Mouse (Mus musculus) liver, embryonic 11.5 days (tissue): ENCODE results near the gene Rinl. TPM values are rescaled to one million over a fixed set of nuclear protein-coding genes. Genes with fewer than 3 reads are reported as not detected.
A peak's percentile ranks its signal among the peaks of the same experiment; 100 is the strongest.

Experiments used
- ATAC-seq: fragments of 200-750 bp; cut with Nextera tagmentation; replicated peaks from 2 replicates; pipeline ENCODE4 v1.8.0; 2017; ENCODE audit warnings: moderate number of reproducible peaks, mild to moderate bottlenecking, moderate TSS enrichment, moderate library complexity; ENCODE audit not compliant: low FRiP score
- DNase-seq: peaks from one replicate; pipeline ENCODE4 v3.0.0-alpha.2; 2017; ENCODE audit warnings: low spot score
- H3K27ac ChIP-seq: fragments of 300-500 bp; sonication (generic); 2 replicates; pipeline ENCODE4 v1.5.1; 2014; ENCODE audit warnings: mild to moderate bottlenecking, low read depth, low read length, control low read depth
- H3K27me3 ChIP-seq: fragments of 300-500 bp; sonication (generic); replicated peaks from 2 replicates; pipeline ENCODE4 v1.6.1; 2014; ENCODE audit warnings: low read length, mixed read lengths; ENCODE audit not compliant: control insufficient read depth, insufficient read depth
- H3K36me3 ChIP-seq: fragments of 300-500 bp; sonication (generic); 2 replicates; pipeline ENCODE4 v1.6.1; 2014; ENCODE audit warnings: mild to moderate bottlenecking, low read length, moderate library complexity, mixed read lengths; ENCODE audit not compliant: control insufficient read depth, insufficient read depth
- H3K4me1 ChIP-seq: fragments of 300-500 bp; sonication (generic); replicated peaks from 2 replicates; pipeline ENCODE4 v1.6.1; 2014; ENCODE audit warnings: low read length, mixed read lengths; ENCODE audit not compliant: control insufficient read depth, insufficient read depth
- H3K4me2 ChIP-seq: fragments of 300-500 bp; sonication (generic); 2 replicates; pipeline ENCODE4 v1.6.1; 2014; ENCODE audit warnings: mild to moderate bottlenecking, control low read depth, moderate library complexity
- H3K4me3 ChIP-seq: fragments of 300-500 bp; sonication (generic); 2 replicates; pipeline ENCODE4 v1.5.1; 2014; ENCODE audit warnings: low read depth, low read length, control low read depth
- H3K9ac ChIP-seq: fragments of 300-500 bp; sonication (generic); 2 replicates; pipeline ENCODE4 v1.6.1; 2014; ENCODE audit warnings: low read depth, low read length, control low read depth
- H3K9me3 ChIP-seq: fragments of 300-500 bp; sonication (generic); 2 replicates; pipeline ENCODE4 v1.6.1; 2016; ENCODE audit warnings: low read length, inconsistent platforms, mixed read lengths; ENCODE audit not compliant: control insufficient read depth
- WGBS: fragments of 180-500 bp; shearing (Covaris S2); extraction: QIAGEN DNeasy Blood & Tissue Kit; methylation state at CpG from one replicate; pipeline ENCODE4 v1.1.7; 2014; 5-methylcytosine and 5-hydroxymethylcytosine counted together
- polyA plus RNA-seq: library from polyadenylated mRNA; unstranded; fragments of >200 nt; fragmentation: Nextera tagmentation; extraction: Ambion mirVana; gene quantifications from 2 replicates; pipeline ENCODE4 v1.2.1, GENCODE M21; 2014

Gene Rinl
- polyA plus RNA-seq, 1 experiment from 2014 or later = 23.1 TPM

- 92% methylated on average over 9 of the region's 9 CpGs for WGBS
- no peak for DNase-seq
- H3K4me1 ChIP-seq = peaks cover 48% of the 10 kb centered on the region
- H3K36me3 ChIP-seq = peaks cover 76% of the 10 kb centered on the region
- H3K4me2 ChIP-seq = no peak overlapping the region
- no peak overlapping the region for H3K4me3 ChIP-seq
- ATAC-seq = no peak
- no peak overlapping the region for H3K9ac ChIP-seq
- no peak overlapping the region for H3K27ac ChIP-seq
- H3K27me3 ChIP-seq = no peaks in the 10 kb centered on the region
- H3K9me3 ChIP-seq = no peaks in the 10 kb centered on the region
Observed at GRCm38 (mm10) chr7:28815230-28815629, 26.5 kb downstream of the Rinl start.

- WGBS = 85% methylated on average over 9 of the region's 9 CpGs
- H3K36me3 ChIP-seq = peaks cover 86% of the 10 kb centered on the region
- DNase-seq = no peak
- no peaks in the 10 kb centered on the region for H3K9me3 ChIP-seq
- ATAC-seq = no peak
- no peaks in the 10 kb centered on the region for H3K27me3 ChIP-seq
- H3K9ac ChIP-seq = no peak overlapping the region
- no peak overlapping the region for H3K4me3 ChIP-seq
- no peak overlapping the region for H3K4me2 ChIP-seq
- no peak overlapping the region for H3K27ac ChIP-seq
- peaks cover 50% of the 10 kb centered on the region for H3K4me1 ChIP-seq
Observed at GRCm38 (mm10) chr7:28816201-28816600, 27.4 kb downstream of the Rinl start.

GRCm38 (mm10) chr7:28816920-28817319, 28.2 kb downstream of the Rinl start:
- 92% methylated on average over 10 of the region's 10 CpGs for WGBS
- no peak overlapping the region for H3K4me2 ChIP-seq
- no peak overlapping the region for H3K9ac ChIP-seq
- no peak for DNase-seq
- no peaks in the 10 kb centered on the region for H3K27me3 ChIP-seq
- no peak overlapping the region for H3K27ac ChIP-seq
- H3K9me3 ChIP-seq = no peaks in the 10 kb centered on the region
- peaks cover 92% of the 10 kb centered on the region for H3K36me3 ChIP-seq
- H3K4me3 ChIP-seq = no peak overlapping the region
- no peak for ATAC-seq
- H3K4me1 ChIP-seq = peaks cover 54% of the 10 kb centered on the region

DNA sequence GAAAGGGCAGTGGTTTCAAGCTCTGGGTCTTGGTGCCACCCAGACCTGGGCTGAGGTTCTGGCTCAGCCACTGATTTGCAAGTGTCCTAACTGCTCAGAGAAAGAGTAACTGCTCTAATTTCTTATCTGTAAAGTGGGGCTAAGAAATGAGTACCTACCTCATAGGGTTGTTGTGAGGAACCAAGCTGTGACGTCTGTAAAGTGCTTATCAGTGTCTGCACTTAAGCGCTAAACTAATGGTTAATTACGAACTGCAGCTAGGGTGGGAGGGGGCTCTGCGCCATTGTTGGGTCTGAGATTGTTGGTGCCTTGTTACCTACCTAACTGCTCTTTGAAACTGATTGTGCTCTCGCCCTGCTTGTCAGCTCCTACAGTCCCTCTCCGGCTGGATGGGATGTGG, 28.8 kb downstream of the Rinl start:
- DNase-seq = no peak
- H3K4me3 ChIP-seq = no peak overlapping the region
- no peaks in the 10 kb centered on the region for H3K27me3 ChIP-seq
- no peak overlapping the region for H3K4me2 ChIP-seq
- H3K36me3 ChIP-seq = peaks cover 91% of the 10 kb centered on the region
- WGBS = 61% methylated on average over 6 of the region's 6 CpGs
- no peaks in the 10 kb centered on the region for H3K9me3 ChIP-seq
- no peak overlapping the region for H3K9ac ChIP-seq
- peaks cover 48% of the 10 kb centered on the region for H3K4me1 ChIP-seq
- H3K27ac ChIP-seq = no peak overlapping the region
- no peak for ATAC-seq

GRCm38 (mm10) chr7:28817957-28818356, 29.2 kb downstream of the Rinl start:
- Histone ChIP-seq H3K9ac (no peak overlapping the region), H3K36me3 (peaks cover 89% of the 10 kb centered on the region), H3K4me1 (peaks cover 44% of the 10 kb centered on the region), H3K4me2 (no peak overlapping the region), H3K27ac (no peak overlapping the region), H3K9me3 (no peaks in the 10 kb centered on the region), H3K27me3 (no peaks in the 10 kb centered on the region), H3K4me3 (no peak overlapping the region)
- DNase-seq = no peak
- no peak for ATAC-seq
- 86% methylated on average over 4 of the region's 4 CpGs for WGBS

- Histone ChIP-seq H3K4me1 (peaks cover 39% of the 10 kb centered on the region), H3K36me3 (peaks cover 85% of the 10 kb centered on the region), H3K4me2 (no peak overlapping the region), H3K4me3 (no peak overlapping the region), H3K9me3 (no peaks in the 10 kb centered on the region), H3K27ac (no peak overlapping the region), H3K27me3 (no peaks in the 10 kb centered on the region), H3K9ac (no peak overlapping the region)
- ATAC-seq (no peak), DNase-seq (no peak)
- WGBS = 86% methylated on average over 18 of the region's 18 CpGs
Observed at GRCm38 (mm10) chr7:28818436-28818835, 29.7 kb downstream of the Rinl start.

- DNase-seq (no peak), ATAC-seq (peak; percentile 32; the same call in 1 of the 2 replicates)
- Histone ChIP-seq H3K27ac (no peak overlapping the region), H3K4me3 (no peak overlapping the region), H3K36me3 (peaks cover 79% of the 10 kb centered on the region), H3K4me1 (peaks cover 34% of the 10 kb centered on the region), H3K9me3 (no peaks in the 10 kb centered on the region), H3K4me2 (no peak overlapping the region), H3K27me3 (no peaks in the 10 kb centered on the region), H3K9ac (no peak overlapping the region)
- 75% methylated on average over 4 of the region's 4 CpGs for WGBS
Observed at GRCm38 (mm10) chr7:28818861-28819452, 30.2 kb downstream of the Rinl start.

- H3K36me3 ChIP-seq = peaks cover 73% of the 10 kb centered on the region
- 88% methylated on average over 4 of the region's 4 CpGs for WGBS
Observed at GRCm38 (mm10) chr7:28819571-28819970, 30.8 kb downstream of the Rinl start.

More at GRCm38 (mm10) chr7:28819571-28819970, 30.8 kb downstream of the Rinl start:
- Histone ChIP-seq H3K9ac (no peak overlapping the region), H3K27ac (no peak overlapping the region), H3K4me2 (no peak overlapping the region), H3K9me3 (no peaks in the 10 kb centered on the region), H3K4me1 (peaks cover 30% of the 10 kb centered on the region), H3K27me3 (no peaks in the 10 kb centered on the region), H3K4me3 (no peak overlapping the region)
- no peak for DNase-seq
- ATAC-seq = no peak
